Mouse (Mus musculus) small intestine, adult 10 weeks (tissue): ENCODE results near the gene Usp17le. TPM values are rescaled to one million over a fixed set of nuclear protein-coding genes. Genes with fewer than 3 reads are reported as not detected.

Experiments used
- polyA plus RNA-seq: library from polyadenylated mRNA; stranded (reverse); fragments of 350-450 nt; fragmentation: Illumina TruSeq; extraction: RNeasy Lipid Tissue Mini Kit (QIAGEN cat#74804); gene quantifications from one replicate; pipeline ENCODE4 v1.2.3, GENCODE M21; 2014; ENCODE audit warnings: low replicate concordance

Usp17le gene
- polyA plus RNA-seq = not detected

DNA sequence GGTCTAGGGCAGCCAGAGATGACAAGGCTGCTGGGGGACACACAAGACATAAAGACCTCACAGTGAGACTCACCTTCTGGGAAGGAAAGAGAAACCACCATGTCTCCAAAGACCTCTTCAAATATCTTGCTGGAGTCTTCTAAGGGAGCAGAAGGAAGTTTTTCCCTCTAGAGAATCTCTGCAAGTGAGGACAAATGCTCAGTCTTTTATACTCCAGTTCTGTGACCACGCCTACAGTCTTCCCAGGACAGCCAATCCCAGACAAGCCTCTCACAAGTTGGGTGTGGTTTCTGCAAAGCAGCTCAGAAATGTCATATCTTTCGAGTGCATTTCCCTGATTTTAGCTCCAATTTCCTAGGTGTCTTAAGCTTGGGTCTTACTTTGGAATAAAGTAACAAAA, at the start of gene Usp17le:
Gene Usp17le, minus strand, starts transcription at position 101 of the 400 bp plus-strand sequence.

Other genes starting within 250 kb of the Usp17le start
- not detected for gene Olfr651, start 227.3 kb downstream of the Usp17le start, polyA plus RNA-seq
- not detected for gene Olfr652, start 216.6 kb downstream of the Usp17le start, polyA plus RNA-seq
- gene Olfr653, start 200.2 kb downstream of the Usp17le start, polyA plus RNA-seq = not detected
- not detected for gene Olfr654, start 190.4 kb downstream of the Usp17le start, polyA plus RNA-seq
- not detected for gene Olfr655, start 175.7 kb downstream of the Usp17le start, polyA plus RNA-seq
- gene Olfr656, start 163.5 kb downstream of the Usp17le start, polyA plus RNA-seq = not detected
- gene Olfr657, start 152.7 kb downstream of the Usp17le start, polyA plus RNA-seq = not detected
- gene Olfr658, start 130.2 kb downstream of the Usp17le start, polyA plus RNA-seq = 0.15 TPM
- gene Olfr659, start 110.7 kb downstream of the Usp17le start, polyA plus RNA-seq = not detected
- gene Olfr661, start 91.0 kb downstream of the Usp17le start, polyA plus RNA-seq = not detected
- not detected for gene Usp17lb, start 65.1 kb upstream of the Usp17le start, polyA plus RNA-seq
- gene Usp17la, start 79.5 kb upstream of the Usp17le start, polyA plus RNA-seq = not detected
- gene Olfr665, start 100.6 kb upstream of the Usp17le start, polyA plus RNA-seq = not detected
- not detected for gene Olfr666, start 118.5 kb upstream of the Usp17le start, polyA plus RNA-seq
- gene Olfr667, start 144.0 kb upstream of the Usp17le start, polyA plus RNA-seq = not detected
- gene Olfr668, start 150.6 kb upstream of the Usp17le start, polyA plus RNA-seq = not detected
- not detected for gene Olfr669, start 156.8 kb upstream of the Usp17le start, polyA plus RNA-seq
- gene Olfr670, start 185.2 kb upstream of the Usp17le start, polyA plus RNA-seq = not detected
- not detected for gene Olfr671, start 201.7 kb upstream of the Usp17le start, polyA plus RNA-seq
- not detected for gene Olfr672, start 224.6 kb upstream of the Usp17le start, polyA plus RNA-seq